Comparison of ENCODE assay signal across 35 mouse cellular contexts in the genomic region with DNA sequence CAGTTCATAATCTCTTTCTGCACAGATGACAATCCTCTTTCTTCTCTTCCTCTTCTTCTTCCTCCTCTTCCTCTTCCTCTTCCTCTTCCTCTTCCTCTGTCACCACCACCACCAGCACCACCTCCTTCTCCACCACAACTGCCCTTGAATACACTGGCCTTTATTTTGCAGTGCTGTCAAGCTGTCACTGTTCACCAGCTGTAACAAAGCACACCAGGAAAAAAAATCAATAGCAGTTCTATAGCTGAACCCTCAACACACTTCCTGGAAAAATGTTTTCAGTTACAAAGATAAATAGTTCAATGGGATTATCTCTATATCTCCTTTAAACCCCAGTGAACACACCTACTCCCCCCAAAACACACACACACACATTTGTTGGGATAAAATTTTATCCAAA.
"Had no signal": no experiment of that assay in that cellular context is flagged by ENCODE, and none has a peak within 500 bp of the region (broad histone marks: within the 10 kb centered on the region; RNA-seq: fewer than 3 reads in every experiment).

No protein-coding gene starts in this region.

- DNase-seq: heart, postnatal 10 days; heart, postnatal 14 days; heart, postnatal 36 days; heart, postnatal 4 days; kidney, adult 11 months; kidney, adult 18-20 months; kidney, adult 2 months; kidney, adult 8-10 months; kidney, adult 9 months; kidney, postnatal 10 days; kidney, postnatal 14 days; kidney, postnatal 25 days; kidney, postnatal 36 days; kidney, postnatal 4 days; layer of hippocampus, adult 9-11 months; layer of hippocampus, postnatal 36 days had no signal

- H3K9me3 ChIP-seq: heart, embryonic 10.5 days; heart, embryonic 12.5 days; heart, embryonic 13.5 days; heart, embryonic 15.5 days; hindbrain, embryonic 10.5 days; hindbrain, embryonic 12.5 days; hindbrain, embryonic 13.5 days; hindbrain, embryonic 15.5 days; intestine, embryonic 15.5 days; kidney, embryonic 15.5 days had no signal

- H3K27ac ChIP-seq: heart, embryonic 10.5 days; heart, embryonic 13.5 days; heart, embryonic 15.5 days; hindbrain, embryonic 10.5 days; hindbrain, embryonic 12.5 days; hindbrain, embryonic 13.5 days; hindbrain, embryonic 14.5 days; hindbrain, embryonic 15.5 days; hindbrain, postnatal 0 days; intestine, embryonic 15.5 days; kidney, embryonic 15.5 days; kidney, postnatal 0 days; layer of hippocampus, adult 2 months had no signal

- H3K4me3 ChIP-seq: heart, embryonic 10.5 days; heart, embryonic 12.5 days; heart, embryonic 13.5 days; heart, embryonic 15.5 days; hindbrain, embryonic 10.5 days; hindbrain, embryonic 12.5 days; hindbrain, embryonic 13.5 days; hindbrain, embryonic 15.5 days; intestine, embryonic 15.5 days; kidney, embryonic 15.5 days; layer of hippocampus, adult 2 months had no signal

- H3K36me3 ChIP-seq: heart, embryonic 10.5 days; heart, embryonic 12.5 days; heart, embryonic 13.5 days; heart, embryonic 15.5 days; hindbrain, embryonic 10.5 days; hindbrain, embryonic 12.5 days; hindbrain, embryonic 13.5 days; hindbrain, embryonic 15.5 days; intestine, embryonic 15.5 days; kidney, embryonic 15.5 days had no signal

- H3K27me3 ChIP-seq: heart, embryonic 12.5 days; heart, embryonic 13.5 days; heart, embryonic 15.5 days; hindbrain, embryonic 12.5 days; hindbrain, embryonic 13.5 days; hindbrain, embryonic 15.5 days; intestine, embryonic 15.5 days; kidney, embryonic 15.5 days had no signal

- ATAC-seq: hindbrain, embryonic 16.5 days; hindbrain, postnatal 0 days; inflammation-experienced regulatory T-cells, adult 6 months; intestine, embryonic 15.5 days; intestine, embryonic 16.5 days; intestine, postnatal 0 days had no signal

- H3K9ac ChIP-seq: heart, embryonic 12.5 days; heart, embryonic 13.5 days; heart, embryonic 15.5 days; hindbrain, embryonic 12.5 days; hindbrain, embryonic 13.5 days; hindbrain, embryonic 14.5 days; hindbrain, embryonic 15.5 days; intestine, embryonic 15.5 days; kidney, embryonic 15.5 days had no signal

- H3K4me2 ChIP-seq: heart, embryonic 11.5 days; heart, embryonic 12.5 days; heart, embryonic 13.5 days; heart, embryonic 15.5 days; hindbrain, embryonic 12.5 days; hindbrain, embryonic 13.5 days; hindbrain, embryonic 14.5 days; hindbrain, embryonic 15.5 days; intestine, embryonic 15.5 days; kidney, embryonic 15.5 days had no signal

- H3K4me1 ChIP-seq: heart, embryonic 12.5 days; hindbrain, embryonic 13.5 days had no signal
